In the genomic region with DNA sequence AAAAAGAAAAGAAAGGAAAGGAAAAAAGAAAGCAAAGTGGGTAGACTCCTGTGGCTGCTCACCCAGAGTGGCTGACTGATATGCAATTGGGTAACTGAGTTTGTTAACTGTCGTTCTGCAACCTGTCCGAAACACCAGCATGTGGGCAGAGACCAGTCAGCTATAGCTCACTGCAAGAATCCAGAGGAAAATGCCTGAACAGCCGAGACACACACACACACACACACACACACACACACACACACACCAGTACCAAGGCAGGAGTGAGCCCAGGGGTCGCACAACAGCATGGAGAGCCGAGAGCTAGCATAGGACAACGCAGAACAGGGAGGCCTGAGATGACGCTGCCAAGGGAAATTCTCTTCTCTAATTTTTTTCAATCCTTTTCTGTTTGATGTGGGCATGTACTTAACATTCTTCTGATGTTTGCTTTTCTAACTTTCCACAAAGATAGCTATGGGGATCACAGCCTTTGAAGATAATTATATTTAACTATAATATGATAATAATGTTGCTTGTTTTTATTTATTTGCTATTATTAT, we compare ENCODE assay signal across 17 mouse cellular contexts.
DNase-seq lines count a peak whose midpoint lies in the region.
"Had no signal": no experiment of that assay in that cellular context is flagged by ENCODE, and none has a peak within 500 bp of the region (broad histone marks: within the 10 kb centered on the region; RNA-seq: fewer than 3 reads in every experiment).

No protein-coding gene starts in this region.

- peak; percentile 38 to 48 for DNase-seq in cerebellum, postnatal 25 days
- no peak for DNase-seq in cerebellum, adult 9-11 months
- DNase-seq in kidney, postnatal 10 days: peak; percentile 20
- no peak for DNase-seq in kidney, adult 8-10 months
- peak; percentile 45 for DNase-seq in CD4-positive, CD25-positive, alpha-beta regulatory T cell, adult 2 months (ENCODE audit: low read depth, low spot score)
- DNase-seq in induced T-regulatory cell, adult 2 months (ENCODE audit: low read depth): peak; percentile 55
- no peak for DNase-seq in right cerebral cortex, adult 2 months (ENCODE audit: low spot score in 2 of 2)
- DNase-seq: adrenal gland, postnatal 14 days; B cell, adult 2 months; gastrocnemius, postnatal 25 days; heart, adult 18-20 months; heart, postnatal 36 days; kidney, postnatal 25 days; lung, postnatal 14 days; right cerebral cortex, postnatal 4 days; thymus, adult 18-20 months; thymus, postnatal 25 days had no signal

Comparison
In these comparisons a context has a peak if more than half of its experiments do, and no peak if none do; other contexts are left out.
1. DNase-seq: peak in cerebellum, postnatal 25 days (2 of 2), kidney, postnatal 10 days (single experiment), CD4-positive, CD25-positive, alpha-beta regulatory T cell, adult 2 months (single experiment) and induced T-regulatory cell, adult 2 months (single experiment); none in cerebellum, adult 9-11 months (single experiment), kidney, adult 8-10 months (0 of 2) and right cerebral cortex, adult 2 months (0 of 2).